Mouse (Mus musculus) hindbrain, embryonic 13.5 days (tissue): ENCODE measurements around the gene Lrriq4. TPM values are rescaled to one million over a fixed set of nuclear protein-coding genes. Genes with fewer than 3 reads are reported as not detected.

Experiments
- ATAC-seq: fragments of 200-750 bp; cut with Nextera tagmentation; 2 replicates; pipeline ENCODE4 v1.8.0; 2017; ENCODE audit warnings: moderate TSS enrichment; ENCODE audit not compliant: low FRiP score
- H3K27ac ChIP-seq: fragments of 300-500 bp; sonication (generic); 2 replicates; pipeline ENCODE4 v1.5.1; 2015; ENCODE audit warnings: inconsistent platforms, mild to moderate bottlenecking, moderate library complexity
- H3K27me3 ChIP-seq: fragments of 300-500 bp; sonication (generic); 2 replicates; pipeline ENCODE4 v1.6.1; 2015; ENCODE audit warnings: mild to moderate bottlenecking, inconsistent platforms
- H3K36me3 ChIP-seq: fragments of 300-500 bp; sonication (generic); 2 replicates; pipeline ENCODE4 v1.6.1; 2015; ENCODE audit warnings: mild to moderate bottlenecking, inconsistent platforms
- H3K4me1 ChIP-seq: fragments of 300-500 bp; sonication (generic); replicated peaks from 2 replicates; pipeline ENCODE4 v1.6.1; 2015; ENCODE audit warnings: inconsistent platforms
- H3K4me2 ChIP-seq: fragments of 300-500 bp; sonication (generic); 2 replicates; pipeline ENCODE4 v1.6.1; 2015; ENCODE audit warnings: inconsistent platforms, mild to moderate bottlenecking, moderate library complexity
- H3K4me3 ChIP-seq: fragments of 300-500 bp; sonication (generic); 2 replicates; pipeline ENCODE4 v1.5.1; 2015; ENCODE audit warnings: mild to moderate bottlenecking, inconsistent platforms
- H3K9ac ChIP-seq: fragments of 300-500 bp; sonication (generic); 2 replicates; pipeline ENCODE4 v1.6.1; 2015; ENCODE audit warnings: mild to moderate bottlenecking, inconsistent platforms
- H3K9me3 ChIP-seq: fragments of 300-500 bp; sonication (generic); 2 replicates; pipeline ENCODE4 v1.6.1; 2016; ENCODE audit warnings: inconsistent platforms
- WGBS: fragments of 180-500 bp; shearing (Covaris S2); methylation state at CpG from one replicate; pipeline ENCODE4 v1.1.7; 2015; 5-methylcytosine and 5-hydroxymethylcytosine counted together
- polyA plus RNA-seq: library from polyadenylated mRNA; unstranded; fragments of >200 nt; fragmentation: Nextera tagmentation; extraction: Ambion mirVana; gene quantifications from 2 replicates; pipeline ENCODE4 v1.2.1, GENCODE M21; 2015

The Lrriq4 gene
- 0.06 TPM in 1 of 2 replicates, not detected in the other for polyA plus RNA-seq

DNA sequence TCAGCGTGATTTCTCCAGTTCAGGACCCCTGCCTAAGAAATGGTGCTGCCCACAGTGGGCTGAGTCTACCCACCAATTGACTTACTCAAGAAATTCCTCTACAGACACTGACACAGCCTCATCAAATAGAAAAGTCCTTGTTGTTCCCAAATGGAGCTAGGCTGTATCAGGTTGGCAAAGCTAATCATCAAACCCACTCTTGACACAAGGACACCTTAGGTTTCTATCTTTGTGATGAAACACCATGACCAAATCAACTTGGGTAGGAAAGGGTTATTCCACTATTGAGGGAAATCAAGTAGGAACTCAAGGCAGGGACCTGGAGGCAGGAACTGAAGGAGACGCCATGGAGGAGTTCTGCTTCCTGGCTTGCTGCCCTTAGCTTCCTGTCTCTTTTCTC, at the start of gene Lrriq4:
Gene Lrriq4, plus strand, starts transcription at position 301 of the 400 bp plus-strand sequence.
- no peak within 1 kb of the TSS for H3K9ac ChIP-seq
- no peak for ATAC-seq
- peaks cover 20% of the 10 kb centered on the region for H3K27me3 ChIP-seq
- 81% methylated on average over 2 of the region's 2 CpGs for WGBS
- H3K4me1 ChIP-seq: peaks cover 5% of the 10 kb centered on the region
- no peaks in the 10 kb centered on the region for H3K36me3 ChIP-seq
- H3K27ac ChIP-seq: no peak within 1 kb of the TSS
- no peak within 1 kb of the TSS for H3K4me2 ChIP-seq
- H3K4me3 ChIP-seq: no peak within 1 kb of the TSS
- H3K9me3 ChIP-seq: no peaks in the 10 kb centered on the region

DNA sequence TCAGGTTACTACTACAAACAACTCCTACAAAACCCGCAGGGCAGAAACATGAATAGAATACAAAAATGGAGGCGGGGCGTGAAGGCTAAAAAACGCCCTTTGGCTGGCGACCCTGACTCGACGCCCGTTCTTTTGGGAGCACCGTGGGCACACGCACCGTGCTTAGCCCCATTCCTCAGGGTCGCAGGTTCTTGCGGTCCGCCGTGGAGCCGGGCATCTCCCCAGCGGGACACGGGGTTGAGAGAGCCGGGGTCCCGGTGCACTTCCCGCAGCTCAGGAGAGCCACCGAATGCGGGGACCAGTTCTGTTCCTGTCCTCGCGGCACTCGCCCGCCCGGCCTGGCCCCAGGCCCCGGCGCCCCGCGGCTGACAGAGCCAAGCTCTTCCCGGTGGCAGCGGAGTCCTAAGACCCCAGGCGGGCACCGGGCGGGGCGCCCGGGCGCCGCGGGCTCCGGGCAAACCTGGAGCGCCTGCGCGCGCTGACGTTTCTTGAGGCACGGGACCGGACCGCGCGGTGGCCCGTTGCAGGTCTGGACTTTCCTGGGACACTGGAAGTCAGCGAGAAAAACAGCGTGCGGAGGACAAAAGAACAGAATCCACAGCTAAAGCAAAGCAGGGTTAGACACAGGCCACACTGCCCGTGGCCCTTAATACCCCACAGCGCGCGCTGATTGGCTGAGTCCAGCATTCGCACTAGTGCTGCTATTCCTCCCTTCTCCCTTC, 49.0 kb upstream of the Lrriq4 start:
- Histone ChIP-seq H3K4me3 (peak overlapping the region; percentile 75), H3K4me1 (peaks cover 15% of the 10 kb centered on the region), H3K9ac (peak overlapping the region; percentile 88), H3K9me3 (no peaks in the 10 kb centered on the region), H3K36me3 (no peaks in the 10 kb centered on the region), H3K27me3 (peaks cover 21% of the 10 kb centered on the region), H3K27ac (peak overlapping the region; percentile 84), H3K4me2 (peak overlapping the region; percentile 67)
- under 1% methylated on average over 53 of the region's 62 CpGs for WGBS
- peak; percentile 77 for ATAC-seq

DNA sequence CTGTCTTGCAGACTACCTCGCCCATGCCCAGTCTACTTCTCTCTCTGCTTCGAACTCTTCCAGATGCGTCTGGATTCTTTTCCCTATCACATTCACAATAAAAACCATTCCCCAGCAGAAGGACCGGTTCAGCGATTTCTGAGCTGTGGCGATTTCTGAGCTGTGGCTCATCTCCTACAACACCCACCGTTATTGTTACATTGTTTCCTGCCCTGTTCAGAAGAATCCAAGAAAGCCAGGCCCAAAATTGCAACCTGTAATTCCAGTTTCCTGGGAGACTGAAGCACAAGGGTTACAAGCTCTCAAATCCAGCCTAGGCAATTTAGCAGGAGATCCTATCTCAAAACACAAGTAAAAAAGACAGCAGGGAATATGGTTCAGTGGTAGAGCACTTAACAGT, 47.0 kb upstream of the Lrriq4 start:
- H3K4me3 ChIP-seq: no peak overlapping the region
- H3K9me3 ChIP-seq: no peaks in the 10 kb centered on the region
- H3K4me1 ChIP-seq: peaks cover 15% of the 10 kb centered on the region
- H3K36me3 ChIP-seq: no peaks in the 10 kb centered on the region
- ATAC-seq: no peak
- H3K4me2 ChIP-seq: no peak overlapping the region
- 88% methylated on average over 7 of the region's 7 CpGs for WGBS
- peaks cover 21% of the 10 kb centered on the region for H3K27me3 ChIP-seq
- no peak overlapping the region for H3K9ac ChIP-seq
- H3K27ac ChIP-seq: no peak overlapping the region

DNA sequence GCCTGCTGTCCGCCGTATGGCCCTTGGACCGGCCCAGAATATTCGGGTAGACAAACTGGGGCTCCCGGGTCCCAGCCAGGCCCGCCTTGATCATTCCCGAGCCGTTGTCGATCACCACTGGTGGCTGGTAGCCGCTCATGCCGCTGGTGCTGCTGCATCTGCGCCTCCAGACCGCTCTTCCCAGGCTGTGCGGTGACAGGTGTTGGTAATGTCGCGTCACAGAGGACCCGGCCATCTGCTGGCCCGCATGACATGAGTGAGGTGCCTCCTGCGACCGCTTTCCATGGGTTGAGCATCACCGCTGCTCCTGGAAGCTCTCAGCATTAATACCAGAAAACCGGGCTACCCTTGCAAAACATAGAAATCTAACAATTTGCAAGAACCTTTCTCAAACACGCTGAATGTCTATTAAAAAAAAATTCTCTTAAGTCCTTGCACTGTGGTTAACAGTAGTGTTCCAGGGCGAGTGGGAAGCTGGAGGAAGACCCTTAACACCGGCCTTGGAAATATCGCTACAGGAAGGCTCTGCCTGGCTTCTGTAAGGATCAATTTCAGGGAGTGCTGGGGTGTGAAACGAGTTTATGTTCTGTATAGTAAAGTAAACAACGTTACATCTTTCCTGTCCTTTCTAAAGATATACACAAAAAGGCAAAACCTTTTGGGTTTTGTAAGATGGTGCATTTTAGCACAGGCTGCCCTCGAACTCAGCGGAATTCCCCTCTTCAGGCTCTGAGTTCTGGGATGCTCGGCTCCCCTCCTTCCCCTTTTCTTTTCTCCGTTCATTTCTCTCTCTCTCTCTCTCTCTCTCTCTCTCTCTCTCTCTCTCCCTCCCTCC, 44.4 kb upstream of the Lrriq4 start, which contains the start of gene Actrt3:
Gene Actrt3, minus strand, starts transcription at position 229 of the 835 bp plus-strand sequence.
- Histone ChIP-seq H3K27me3 (peaks cover 21% of the 10 kb centered on the region), H3K4me3 (peak within 1 kb of the TSS; percentile 92), H3K4me2 (peak within 1 kb of the TSS; percentile 76), H3K36me3 (peaks cover 9% of the 10 kb centered on the region), H3K9ac (peak within 1 kb of the TSS; percentile 75), H3K9me3 (no peaks in the 10 kb centered on the region), H3K4me1 (peaks cover 36% of the 10 kb centered on the region), H3K27ac (peak within 1 kb of the TSS; percentile 61)
- WGBS: 2% methylated on average over 32 of the region's 32 CpGs
- ATAC-seq: no peak

DNA sequence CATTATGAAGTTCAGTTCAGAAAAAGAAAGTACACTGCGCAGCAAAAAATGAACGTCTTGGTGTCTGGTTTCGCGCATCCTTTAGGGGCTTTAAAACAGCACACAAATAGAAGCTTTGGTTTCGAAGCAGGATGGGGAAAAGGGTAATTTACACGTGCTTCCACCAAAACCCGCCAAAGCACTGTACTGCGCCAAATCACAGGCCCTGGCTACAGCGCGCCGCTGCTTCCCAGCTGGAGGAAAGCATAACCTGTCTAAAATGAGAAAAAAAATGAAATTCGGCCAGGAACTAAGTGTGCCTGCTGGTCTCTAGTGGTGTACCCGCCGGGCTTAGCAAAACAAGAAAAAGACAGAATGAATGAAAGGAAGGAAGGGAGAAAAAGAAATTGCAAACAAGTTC, 43.6 kb upstream of the Lrriq4 start:
- H3K4me3 ChIP-seq: peak overlapping the region; percentile 92
- no peak for ATAC-seq
- WGBS: 0% methylated on average over 14 of the region's 14 CpGs
- H3K27ac ChIP-seq: peak overlapping the region; percentile 61
- peak overlapping the region; percentile 76 for H3K4me2 ChIP-seq
- H3K27me3 ChIP-seq: peaks cover 21% of the 10 kb centered on the region
- H3K9ac ChIP-seq: peak overlapping the region; percentile 56
- peaks cover 37% of the 10 kb centered on the region for H3K4me1 ChIP-seq
- peaks cover 10% of the 10 kb centered on the region for H3K36me3 ChIP-seq
- H3K9me3 ChIP-seq: no peaks in the 10 kb centered on the region

DNA sequence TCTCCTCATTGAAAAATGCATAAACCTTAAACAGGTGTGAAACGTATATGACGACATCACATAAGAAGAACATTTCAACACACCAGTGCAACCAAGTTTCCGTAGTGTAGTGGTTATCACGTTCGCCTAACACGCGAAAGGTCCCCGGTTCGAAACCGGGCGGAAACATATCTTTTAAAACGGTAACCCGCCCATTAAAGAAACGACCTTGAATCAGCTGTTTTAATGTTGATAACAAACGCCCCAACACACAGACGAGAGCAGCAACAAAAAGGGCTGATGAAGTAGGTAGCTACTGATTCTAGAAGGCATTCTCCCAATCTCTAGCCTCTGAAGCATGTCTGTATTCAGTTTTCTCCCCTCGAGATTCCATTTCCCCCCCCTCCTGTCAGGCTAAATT, 43.1 kb upstream of the Lrriq4 start:
- Histone ChIP-seq H3K9ac (no peak overlapping the region), H3K27ac (peak overlapping the region; percentile 74), H3K4me1 (peaks cover 33% of the 10 kb centered on the region), H3K4me2 (peak overlapping the region; percentile 76), H3K4me3 (peak overlapping the region; percentile 92), H3K9me3 (no peaks in the 10 kb centered on the region), H3K36me3 (peaks cover 13% of the 10 kb centered on the region), H3K27me3 (peaks cover 21% of the 10 kb centered on the region)
- under 1% methylated on average over 17 of the region's 17 CpGs for WGBS
- peak; percentile 12; the same call in 1 of the 2 replicates for ATAC-seq

DNA sequence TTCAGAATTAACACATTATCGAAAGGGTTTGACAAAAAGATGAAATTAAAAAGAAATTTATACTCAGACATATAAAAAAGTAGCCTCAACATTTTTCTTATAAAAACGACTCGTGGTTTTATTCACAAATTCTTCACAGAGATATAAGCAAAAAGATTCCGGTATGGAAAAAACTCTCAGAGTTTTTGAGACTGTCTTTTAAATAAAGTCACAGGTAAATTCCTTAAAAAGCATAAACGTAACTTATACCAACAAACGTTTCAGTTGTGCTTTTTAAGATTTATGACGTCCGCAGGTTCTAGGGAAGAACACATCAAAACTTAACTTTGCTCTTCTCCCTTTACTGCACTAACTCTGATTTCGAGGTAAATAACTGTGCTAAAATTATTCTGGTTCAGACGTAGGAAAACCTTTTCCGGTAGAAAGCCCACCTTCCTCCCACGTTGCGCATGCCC, 42.7 kb upstream of the Lrriq4 start:
- Histone ChIP-seq H3K9me3 (no peaks in the 10 kb centered on the region), H3K27me3 (peaks cover 17% of the 10 kb centered on the region), H3K27ac (peak overlapping the region; percentile 97), H3K36me3 (peaks cover 17% of the 10 kb centered on the region), H3K4me3 (peak overlapping the region; percentile 92), H3K4me1 (peaks cover 36% of the 10 kb centered on the region), H3K9ac (peak overlapping the region; percentile 84), H3K4me2 (peak overlapping the region; percentile 76)
- ATAC-seq: no peak
- WGBS: 2% methylated on average over 13 of the region's 13 CpGs

DNA sequence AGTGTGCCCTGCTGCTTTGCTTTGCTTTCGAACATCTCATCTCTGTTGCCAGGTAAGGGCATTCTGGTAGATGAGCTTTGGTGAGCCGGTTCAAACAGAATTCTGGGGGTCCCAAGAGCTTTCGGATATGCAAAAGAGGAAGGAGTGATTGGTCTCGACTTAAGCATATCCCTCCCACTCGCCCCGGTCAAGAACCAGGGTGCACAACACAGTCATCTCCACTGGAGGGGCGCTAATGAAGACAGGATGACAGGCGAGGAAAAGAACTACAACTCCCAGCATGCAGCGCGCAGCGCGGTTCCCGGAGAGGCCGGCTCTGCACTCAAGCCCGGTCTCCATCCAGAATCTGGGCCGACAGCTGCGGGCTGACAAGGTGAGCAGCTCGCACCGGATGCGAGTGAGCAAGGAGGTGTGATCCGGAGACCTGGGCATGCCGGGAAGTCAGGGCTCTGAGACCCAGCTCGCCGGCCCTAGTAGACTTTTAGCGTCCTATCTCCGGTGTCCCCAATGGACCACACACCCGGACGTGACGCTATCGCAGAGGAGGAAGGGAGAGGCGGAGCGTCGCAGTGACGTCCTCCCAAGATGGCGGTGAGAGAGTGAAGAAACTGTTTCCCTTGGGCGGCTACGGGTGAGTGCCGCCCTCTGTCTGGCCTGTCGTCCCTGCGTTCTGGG, 42.1 kb upstream of the Lrriq4 start, which contains the start of gene Mynn:
Gene Mynn, plus strand, starts transcription at position 1 of the 675 bp plus-strand sequence.
- under 1% methylated on average over 40 of the region's 40 CpGs for WGBS
- H3K36me3 ChIP-seq: peaks cover 20% of the 10 kb centered on the region
- H3K27me3 ChIP-seq: peaks cover 13% of the 10 kb centered on the region
- H3K9ac ChIP-seq: peak within 1 kb of the TSS; percentile 84
- H3K4me1 ChIP-seq: peaks cover 36% of the 10 kb centered on the region
- ATAC-seq: peak; percentile 96
- H3K4me2 ChIP-seq: peak within 1 kb of the TSS; percentile 76
- H3K27ac ChIP-seq: peak within 1 kb of the TSS; percentile 97
- no peaks in the 10 kb centered on the region for H3K9me3 ChIP-seq
- H3K4me3 ChIP-seq: peak within 1 kb of the TSS; percentile 92

DNA sequence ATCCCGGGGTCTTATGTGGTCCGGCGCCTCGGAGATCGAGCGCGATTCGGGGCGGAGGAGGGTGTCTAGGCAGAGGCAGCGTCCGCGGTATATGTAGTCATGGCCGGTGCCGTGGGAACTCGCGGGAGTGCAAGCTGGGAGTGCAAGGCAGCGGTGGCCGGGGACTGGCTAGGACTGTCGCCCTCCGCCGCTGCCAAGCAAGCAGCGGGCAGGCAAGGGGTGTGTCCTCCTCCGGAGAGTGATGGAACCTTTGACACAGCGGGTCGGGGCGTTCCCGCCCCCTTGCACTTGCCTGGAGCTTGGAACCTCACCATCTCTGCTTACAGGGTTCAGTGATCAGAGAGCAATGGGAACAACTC, 41.6 kb upstream of the Lrriq4 start:
- peak overlapping the region; percentile 97 for H3K27ac ChIP-seq
- WGBS: under 1% methylated on average over 27 of the region's 27 CpGs
- peaks cover 25% of the 10 kb centered on the region for H3K36me3 ChIP-seq
- H3K4me1 ChIP-seq: peaks cover 39% of the 10 kb centered on the region
- peak overlapping the region; percentile 84 for H3K9ac ChIP-seq
- peak overlapping the region; percentile 92 for H3K4me3 ChIP-seq
- H3K9me3 ChIP-seq: no peaks in the 10 kb centered on the region
- no peak; the same call in 1 of the 2 replicates for ATAC-seq
- peak overlapping the region; percentile 76 for H3K4me2 ChIP-seq
- H3K27me3 ChIP-seq: peaks cover 9% of the 10 kb centered on the region

DNA sequence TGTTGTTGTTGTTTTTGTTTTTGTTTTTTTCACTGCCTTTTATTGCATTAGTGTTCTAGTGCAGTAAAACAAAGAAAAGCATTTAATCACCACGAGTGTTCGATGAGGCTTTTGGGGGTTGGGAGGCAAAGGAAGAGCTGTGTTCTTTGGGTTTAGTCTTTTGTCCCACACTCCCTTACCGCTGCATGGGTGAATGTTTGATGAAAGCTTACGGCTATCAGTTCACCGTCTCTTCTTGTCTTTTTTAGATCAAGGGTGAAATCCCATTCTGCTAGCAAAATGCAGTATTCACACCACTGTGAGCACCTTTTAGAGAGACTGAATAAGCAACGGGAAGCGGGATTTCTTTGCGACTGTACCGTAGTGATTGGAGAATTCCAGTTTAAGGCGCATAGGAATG, 41.1 kb upstream of the Lrriq4 start:
- H3K27me3 ChIP-seq: peaks cover 3% of the 10 kb centered on the region; the same call in 1 of the 2 replicates
- peak overlapping the region; percentile 97; the same call in 1 of the 2 replicates for H3K27ac ChIP-seq
- ATAC-seq: no peak
- peaks cover 42% of the 10 kb centered on the region for H3K4me1 ChIP-seq
- H3K9ac ChIP-seq: peak overlapping the region; percentile 84
- WGBS: 35% methylated on average over 10 of the region's 10 CpGs
- H3K4me2 ChIP-seq: peak overlapping the region; percentile 76
- peak overlapping the region; percentile 92 for H3K4me3 ChIP-seq
- peaks cover 28% of the 10 kb centered on the region for H3K36me3 ChIP-seq
- no peaks in the 10 kb centered on the region for H3K9me3 ChIP-seq

DNA sequence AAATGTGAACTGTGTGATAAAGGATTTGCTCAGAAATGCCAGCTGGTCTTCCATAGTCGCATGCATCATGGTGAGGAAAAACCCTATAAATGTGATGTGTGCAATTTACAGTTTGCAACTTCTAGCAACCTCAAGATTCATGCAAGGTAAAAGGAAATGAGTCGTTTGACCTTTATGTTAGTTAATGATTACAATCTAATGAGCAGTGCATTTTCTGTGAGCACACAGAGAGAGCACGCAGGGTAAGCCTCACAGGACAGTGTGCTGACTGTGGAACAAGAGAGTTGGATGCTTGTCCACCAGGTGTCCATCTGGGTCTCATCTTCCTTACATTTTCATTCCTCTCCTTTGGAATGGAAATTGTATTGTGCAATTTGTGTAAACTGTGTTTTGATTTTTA, 35.3 kb upstream of the Lrriq4 start:
- peaks cover 23% of the 10 kb centered on the region for H3K4me1 ChIP-seq
- ATAC-seq: no peak
- no peak overlapping the region for H3K4me2 ChIP-seq
- H3K36me3 ChIP-seq: peaks cover 69% of the 10 kb centered on the region
- WGBS: 86% methylated on average over 3 of the region's 3 CpGs
- H3K27me3 ChIP-seq: no peaks in the 10 kb centered on the region
- no peak overlapping the region for H3K4me3 ChIP-seq
- no peak overlapping the region for H3K27ac ChIP-seq
- no peak overlapping the region for H3K9ac ChIP-seq
- H3K9me3 ChIP-seq: no peaks in the 10 kb centered on the region

DNA sequence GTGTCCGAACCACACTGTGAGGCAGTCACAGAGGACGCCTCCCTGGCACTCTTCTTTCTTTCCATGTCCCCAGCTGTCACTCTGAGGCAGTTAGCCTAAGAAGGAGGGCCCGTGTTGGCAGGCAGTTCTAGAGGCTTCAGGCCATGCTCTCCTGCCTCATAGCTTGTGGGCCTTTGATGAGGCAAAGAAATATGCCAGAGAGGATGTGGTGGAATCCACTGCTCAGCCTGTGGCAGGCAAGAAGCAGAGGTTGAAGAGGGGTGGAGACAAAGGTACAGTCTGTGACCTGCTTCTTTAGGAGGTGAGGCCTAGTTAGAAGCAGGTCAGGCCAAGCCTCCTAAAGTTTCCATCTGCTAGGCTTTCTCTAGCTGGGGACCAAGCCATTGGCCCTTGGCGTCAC, 33.4 kb upstream of the Lrriq4 start:
- H3K9ac ChIP-seq: no peak overlapping the region
- no peak overlapping the region for H3K4me2 ChIP-seq
- peaks cover 74% of the 10 kb centered on the region for H3K36me3 ChIP-seq
- H3K9me3 ChIP-seq: no peaks in the 10 kb centered on the region
- no peak for ATAC-seq
- no peak overlapping the region for H3K4me3 ChIP-seq
- H3K27ac ChIP-seq: no peak overlapping the region
- H3K4me1 ChIP-seq: peaks cover 12% of the 10 kb centered on the region
- no peaks in the 10 kb centered on the region for H3K27me3 ChIP-seq
- 91% methylated on average over 4 of the region's 4 CpGs for WGBS
